Mouse (Mus musculus) brown adipose tissue, adult 24 weeks (tissue): ENCODE measurements at regions not wholly inside any gene's neighbourhood (a gene's known extent, or its start where the extent isn't known, plus 50 kb on each side); places are given as distances from the start of the nearest gene placed in this dataset.

ENCODE experiments used
- H3K27ac ChIP-seq: fragments of 200-500 bp; replicated peaks from 2 replicates; pipeline ENCODE4 v1.5.1; 2012; ENCODE audit warnings: low read depth, mild to moderate bottlenecking, low read length
- H3K4me1 ChIP-seq: fragments of 200-500 bp; 2 replicates; pipeline ENCODE4 v1.6.1; 2012; ENCODE audit warnings: low read length, mixed read lengths; ENCODE audit not compliant: control insufficient read depth, insufficient read depth, insufficient read length
- H3K4me3 ChIP-seq: fragments of 200-500 bp; 2 replicates; pipeline ENCODE4 v1.5.1; 2012; ENCODE audit warnings: low read depth, mild to moderate bottlenecking, low read length, moderate library complexity; ENCODE audit not compliant: insufficient read depth

DNA sequence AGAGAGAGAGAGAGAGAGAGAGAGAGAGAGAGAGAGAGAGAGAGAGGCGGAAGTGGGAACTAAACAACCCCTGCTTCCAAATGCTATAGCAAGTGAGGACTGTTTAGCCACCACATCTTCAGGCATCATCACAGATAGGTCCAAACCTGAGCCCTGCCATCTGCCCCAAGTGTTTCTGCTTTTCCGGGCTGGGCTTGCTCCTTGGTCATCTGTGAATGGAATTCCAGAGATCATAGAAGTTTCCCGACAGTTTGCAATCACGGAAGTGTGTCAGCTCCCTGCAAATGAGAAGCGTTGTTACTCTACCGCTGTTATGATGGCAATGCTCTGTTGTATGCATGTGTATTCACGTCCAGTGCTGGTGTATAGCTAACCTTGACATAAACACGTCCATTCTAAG is 369.3 kb downstream of the Ptprc start:
- Histone ChIP-seq H3K4me1 (no peaks in the 10 kb centered on the region), H3K27ac (no peak overlapping the region)

DNA sequence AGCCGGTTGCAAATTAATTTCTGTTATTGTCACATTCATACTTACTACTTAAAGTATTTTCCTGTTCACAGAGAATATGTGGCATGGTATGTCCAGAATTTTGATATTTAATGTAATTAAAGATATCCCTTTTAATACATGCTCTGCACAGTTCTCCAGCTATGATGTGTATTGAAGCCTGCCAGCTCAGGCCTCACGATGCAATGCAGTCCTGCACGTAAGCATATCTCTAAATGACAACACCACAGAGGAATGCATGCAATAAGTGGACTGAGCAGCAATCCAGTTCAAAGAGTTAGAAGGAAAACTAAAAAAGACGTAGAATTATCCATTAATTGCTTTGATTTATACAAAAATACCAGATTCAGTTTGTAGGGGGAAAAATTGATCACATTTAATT is 373.4 kb downstream of the Ptprc start:
- Histone ChIP-seq H3K4me3 (no peak overlapping the region), H3K27ac (no peak overlapping the region)

More for the DNA sequence above, 369.3 kb downstream of the Ptprc start:
- H3K4me3 ChIP-seq = no peak overlapping the region

DNA sequence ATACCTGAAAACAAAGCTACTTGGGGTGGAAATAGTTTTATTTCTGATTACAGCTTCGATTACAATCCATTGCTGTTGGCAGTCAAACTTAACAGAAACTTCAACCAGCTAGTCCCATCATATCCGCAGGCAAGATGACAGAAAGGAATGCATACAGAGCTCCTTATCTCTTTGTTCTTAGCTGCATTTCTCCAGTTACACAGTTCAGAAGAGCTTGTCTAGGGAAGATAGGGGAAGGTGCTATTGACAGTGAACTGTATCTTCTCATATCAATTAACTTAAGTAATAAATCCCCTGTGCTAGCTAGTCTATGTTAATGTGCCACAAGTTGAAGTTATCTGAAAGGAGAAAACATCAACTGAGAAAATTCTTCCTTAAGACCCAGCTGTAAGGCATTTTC is 374.8 kb downstream of the Ptprc start:
- Histone ChIP-seq H3K4me3 (no peak overlapping the region), H3K4me1 (no peaks in the 10 kb centered on the region), H3K27ac (no peak overlapping the region)

More for the DNA sequence above, 373.4 kb downstream of the Ptprc start:
- no peaks in the 10 kb centered on the region for H3K4me1 ChIP-seq

DNA sequence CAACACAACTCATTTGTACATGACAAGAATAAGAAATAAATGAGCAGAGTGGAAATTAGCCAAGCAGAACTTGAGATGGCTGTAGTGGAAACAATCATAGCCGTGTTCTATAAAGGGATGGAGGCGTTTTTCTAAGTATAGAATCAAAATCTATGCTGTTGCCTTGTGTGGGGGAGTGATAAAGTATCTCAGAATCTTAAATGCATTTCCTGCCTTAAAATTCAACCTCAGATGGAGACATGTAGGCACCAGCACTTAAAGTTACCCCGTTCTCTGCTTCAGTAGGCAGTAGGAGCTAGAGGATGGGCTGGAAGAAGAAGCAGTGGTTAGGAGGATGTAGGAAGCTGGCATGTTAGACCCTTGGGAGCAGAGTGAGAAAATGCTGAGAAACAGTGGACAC is 386.7 kb downstream of the Ptprc start:
- Histone ChIP-seq H3K4me3 (no peak overlapping the region), H3K4me1 (peaks cover 4% of the 10 kb centered on the region; the same call in 1 of the 2 replicates), H3K27ac (no peak overlapping the region)

DNA sequence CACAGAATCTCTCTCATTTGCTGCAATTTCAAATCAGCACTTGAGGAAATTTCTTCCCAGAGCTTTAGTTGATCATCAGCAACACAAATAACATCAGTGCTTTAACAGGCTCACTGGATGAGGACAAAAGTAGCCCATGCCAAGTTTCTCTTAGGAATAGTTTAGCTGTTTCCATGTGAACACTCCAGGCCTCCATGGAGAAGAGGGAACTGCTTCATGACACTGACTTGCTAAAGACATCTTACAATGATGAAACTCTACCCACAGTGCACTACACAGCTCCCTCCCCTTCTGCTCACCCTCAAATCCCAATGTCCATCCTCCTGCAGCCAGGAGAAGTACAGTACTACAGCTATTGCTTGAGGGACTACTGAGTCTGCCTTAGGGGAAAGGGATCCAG is 388.9 kb downstream of the Ptprc start:
- Histone ChIP-seq H3K27ac (no peak overlapping the region), H3K4me3 (no peak overlapping the region), H3K4me1 (peaks cover 4% of the 10 kb centered on the region; the same call in 1 of the 2 replicates)

DNA sequence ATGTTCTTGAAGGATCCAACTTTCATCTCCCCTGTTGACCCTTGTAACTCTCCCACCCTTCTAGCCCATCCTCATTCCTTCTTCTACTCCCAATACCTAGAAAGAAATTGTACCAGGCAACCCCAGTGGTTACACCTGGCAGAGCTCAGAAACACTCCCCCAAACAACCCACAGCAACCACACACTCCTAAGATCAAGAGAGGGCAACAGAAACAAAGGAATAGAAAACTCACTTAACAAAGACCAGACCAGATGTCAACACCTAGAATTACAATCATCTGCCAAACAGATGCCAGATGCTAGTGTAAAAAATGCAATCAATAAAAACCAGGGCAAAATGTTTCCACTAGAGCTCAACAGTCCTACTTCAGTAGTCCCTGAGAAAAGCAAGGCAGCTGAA is 400.9 kb downstream of the Ptprc start:
- H3K4me3 ChIP-seq = no peak overlapping the region
- H3K4me1 ChIP-seq = no peaks in the 10 kb centered on the region
- no peak overlapping the region for H3K27ac ChIP-seq

- Histone ChIP-seq H3K4me3 (no peak overlapping the region), H3K4me1 (no peaks in the 10 kb centered on the region), H3K27ac (no peak overlapping the region)
Measured at GRCm38 (mm10) chr1:137760797-137761196, 414.7 kb downstream of the Ptprc start.

GRCm38 (mm10) chr1:137751446-137751961 is 424.0 kb downstream of the Ptprc start:
- Histone ChIP-seq H3K4me3 (peak overlapping the region; percentile 33), H3K27ac (0 out of 2 replicates have a peak overlapping the region, but pooled peaks have one; percentile 6), H3K4me1 (no peaks in the 10 kb centered on the region; the same call in 1 of the 2 replicates)

- no peaks in the 10 kb centered on the region; the same call in 1 of the 2 replicates for H3K4me1 ChIP-seq
- no peak overlapping the region for H3K27ac ChIP-seq
- no peak overlapping the region for H3K4me3 ChIP-seq
Measured at GRCm38 (mm10) chr1:137750894-137751293, 424.6 kb downstream of the Ptprc start.

DNA sequence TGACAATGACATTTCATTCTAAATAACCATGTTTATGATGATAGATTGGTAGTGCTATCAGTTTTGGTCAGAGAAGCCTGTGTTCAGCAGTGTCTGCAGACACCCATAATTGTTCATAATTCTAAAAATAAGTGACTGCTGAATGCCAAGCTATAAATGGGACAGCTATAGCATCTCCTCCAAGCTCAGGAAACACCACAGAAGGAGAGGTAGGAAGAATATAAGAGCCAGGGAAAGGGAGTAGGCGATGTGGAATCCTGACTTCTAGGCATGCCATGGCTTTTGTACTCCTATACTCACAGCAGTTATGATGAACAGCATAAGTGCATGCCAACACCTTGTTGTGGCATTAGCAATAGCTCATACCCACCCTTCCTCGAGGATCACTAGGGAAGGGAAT is 429.4 kb downstream of the Ptprc start:
- Histone ChIP-seq H3K27ac (no peak overlapping the region), H3K4me3 (no peak overlapping the region), H3K4me1 (no peaks in the 10 kb centered on the region)

DNA sequence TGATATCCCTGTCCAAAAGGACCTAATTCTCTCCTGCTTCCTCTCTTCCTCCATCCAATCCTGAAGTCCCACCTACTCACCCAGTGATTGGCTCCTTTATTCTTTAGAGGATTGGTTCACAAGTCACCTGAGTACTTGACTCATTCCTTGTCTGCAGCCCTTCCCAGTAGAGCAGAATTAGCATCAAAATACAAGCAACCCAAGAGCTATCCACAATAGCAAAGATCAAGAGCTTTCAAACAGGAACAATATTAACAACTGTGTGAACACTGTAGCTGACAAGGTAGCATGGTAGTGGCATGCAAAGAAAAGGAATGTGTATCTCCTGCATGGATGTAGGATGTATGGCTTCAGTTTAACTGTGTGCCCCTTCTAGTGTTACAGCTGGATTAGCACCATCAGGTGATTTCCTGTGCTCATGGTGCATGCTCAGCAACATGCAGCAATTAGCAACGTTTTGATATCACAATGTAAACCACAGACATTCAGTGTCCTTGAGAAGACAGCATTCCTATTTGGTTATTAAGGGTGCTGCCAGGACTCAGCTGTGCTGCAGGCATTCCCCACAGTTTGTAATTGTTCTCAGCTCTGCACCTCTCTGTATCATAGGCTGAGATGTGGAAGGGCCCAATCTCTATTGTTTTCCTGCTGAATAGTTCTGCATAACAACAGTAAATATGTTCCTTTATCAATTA is 437.2 kb downstream of the Ptprc start:
- Histone ChIP-seq H3K27ac (no peak overlapping the region), H3K4me1 (no peaks in the 10 kb centered on the region), H3K4me3 (no peak overlapping the region)

DNA sequence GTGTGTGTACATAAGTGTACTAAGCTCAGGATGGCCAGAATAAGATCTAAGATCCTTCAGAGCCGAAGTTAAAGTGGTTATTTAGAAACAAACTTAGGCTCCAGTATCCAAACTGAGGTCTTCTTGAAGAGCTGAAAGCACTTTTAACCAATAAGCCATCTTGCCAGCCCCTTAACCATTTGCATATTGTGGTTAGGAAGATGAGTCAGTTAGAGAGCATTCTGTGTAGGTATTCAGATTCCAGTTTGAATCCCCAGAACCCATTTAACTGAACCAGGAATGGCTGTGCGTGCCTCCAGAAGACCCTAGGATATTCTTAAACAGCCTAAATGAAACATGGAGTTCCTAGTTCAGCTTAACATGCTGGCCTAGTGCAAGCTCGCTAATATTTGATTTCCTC is 471.6 kb downstream of the Ptprc start:
- Histone ChIP-seq H3K4me3 (no peak overlapping the region), H3K27ac (no peak overlapping the region), H3K4me1 (no peaks in the 10 kb centered on the region)

- H3K4me3 ChIP-seq = no peak overlapping the region
- H3K27ac ChIP-seq = no peak overlapping the region
- no peaks in the 10 kb centered on the region for H3K4me1 ChIP-seq
Measured at GRCm38 (mm10) chr1:137698876-137699275, 476.6 kb downstream of the Ptprc start.

DNA sequence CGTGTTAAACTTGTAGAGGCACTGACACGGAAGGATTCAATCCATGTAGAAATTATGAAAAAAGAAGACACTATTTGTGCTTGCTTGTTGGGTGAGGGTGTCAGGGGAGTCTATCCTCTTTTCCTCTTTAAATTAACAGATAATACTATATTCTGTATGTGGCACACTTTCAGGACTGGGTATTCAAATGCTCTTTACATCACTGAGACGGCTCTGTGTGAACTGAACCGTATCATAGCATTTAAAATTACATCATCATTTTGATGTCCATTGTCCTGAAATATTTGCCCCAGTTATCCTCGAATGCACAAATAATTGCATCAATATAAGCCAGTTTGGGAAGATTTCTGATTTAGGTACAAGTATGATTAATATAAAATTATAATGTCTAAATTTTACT is 478.2 kb downstream of the Ptprc start:
- Histone ChIP-seq H3K4me1 (no peaks in the 10 kb centered on the region), H3K27ac (no peak overlapping the region), H3K4me3 (no peak overlapping the region)

DNA sequence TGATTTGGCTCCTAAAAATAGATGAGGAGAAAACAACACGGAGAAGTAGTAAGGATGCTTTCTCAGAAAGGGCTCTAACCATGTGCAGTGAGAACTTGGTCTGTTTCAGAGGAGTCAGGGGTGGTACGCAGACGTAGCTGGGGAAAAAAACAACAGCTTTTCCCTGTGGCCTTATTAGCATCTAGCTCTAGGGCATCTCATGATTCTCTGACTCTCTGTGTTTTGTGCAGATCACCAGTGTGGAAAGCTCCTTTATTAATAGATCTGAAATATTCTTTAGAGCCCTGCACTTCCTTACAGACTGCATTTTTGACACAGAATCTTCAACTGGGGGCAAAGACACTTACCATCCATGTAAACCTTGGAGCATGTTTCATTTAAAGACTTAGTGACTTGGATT is 478.7 kb downstream of the Ptprc start:
- Histone ChIP-seq H3K4me1 (no peaks in the 10 kb centered on the region), H3K27ac (no peak overlapping the region), H3K4me3 (no peak overlapping the region)

- Histone ChIP-seq H3K27ac (no peak overlapping the region), H3K4me1 (no peaks in the 10 kb centered on the region), H3K4me3 (no peak overlapping the region)
Measured at GRCm38 (mm10) chr1:137695751-137696150, 479.8 kb downstream of the Ptprc start.
